Mouse (Mus musculus) intestine, embryonic 16.5 days (tissue): ENCODE data around the gene Atrn. TPM values are rescaled to one million over a fixed set of nuclear protein-coding genes. Genes with fewer than 3 reads are reported as not detected.

Experiments used
- ATAC-seq: fragments of 200-750 bp; cut with Nextera tagmentation; 2 replicates; pipeline ENCODE4 v1.8.0; 2017; ENCODE audit warnings: moderate TSS enrichment, moderate library complexity
- H3K27ac ChIP-seq: fragments of 300-500 bp; sonication (generic); 2 replicates; pipeline ENCODE4 v1.5.1; 2014; ENCODE audit warnings: mild to moderate bottlenecking, low read length
- H3K27me3 ChIP-seq: fragments of 300-500 bp; sonication (generic); replicated peaks from 2 replicates; pipeline ENCODE4 v1.6.1; 2014; ENCODE audit warnings: low read length, control low read depth, mixed read lengths; ENCODE audit not compliant: control insufficient read depth, insufficient read depth
- H3K36me3 ChIP-seq: fragments of 300-500 bp; sonication (generic); 2 replicates; pipeline ENCODE4 v1.6.1; 2014; ENCODE audit warnings: low read length, control low read depth; ENCODE audit not compliant: control insufficient read depth, insufficient read depth
- H3K4me1 ChIP-seq: fragments of 300-500 bp; sonication (generic); 2 replicates; pipeline ENCODE4 v1.6.1; 2014; ENCODE audit warnings: low read length, control low read depth, mixed read lengths; ENCODE audit not compliant: control insufficient read depth, insufficient read depth
- H3K4me2 ChIP-seq: fragments of 300-500 bp; sonication (generic); 2 replicates; pipeline ENCODE4 v1.6.1; 2014; ENCODE audit warnings: low read depth, low read length, control low read depth
- H3K4me3 ChIP-seq: fragments of 300-500 bp; sonication (generic); 2 replicates; pipeline ENCODE4 v1.5.1; 2014; ENCODE audit warnings: mild to moderate bottlenecking, low read length
- H3K9ac ChIP-seq: fragments of 300-500 bp; sonication (generic); 2 replicates; pipeline ENCODE4 v1.6.1; 2014; ENCODE audit warnings: low read depth, low read length
- H3K9me3 ChIP-seq: fragments of 300-500 bp; sonication (generic); 2 replicates; pipeline ENCODE4 v1.6.1; 2016; ENCODE audit warnings: low read length, control low read depth; ENCODE audit not compliant: control insufficient read depth
- WGBS: fragments of 180-500 bp; shearing (Covaris S2); extraction: QIAGEN DNeasy Blood & Tissue Kit; methylation state at CpG from one replicate; pipeline ENCODE4 v1.1.7; 2014; 5-methylcytosine and 5-hydroxymethylcytosine counted together
- polyA plus RNA-seq: library from polyadenylated mRNA; unstranded; fragments of >200 nt; fragmentation: Nextera tagmentation; extraction: Ambion mirVana; gene quantifications from 2 replicates; pipeline ENCODE4 v1.2.1, GENCODE M21; 2015

Atrn gene
- 3.1 and 3.3 TPM in 2 replicates for polyA plus RNA-seq

- 3% methylated on average over 50 of the region's 50 CpGs for WGBS
- Histone ChIP-seq H3K27me3 (no peaks in the 10 kb centered on the region), H3K4me2 (peak within 1 kb of the TSS; percentile 80), H3K4me3 (peak within 1 kb of the TSS; percentile 98), H3K36me3 (no peaks in the 10 kb centered on the region), H3K9ac (peak within 1 kb of the TSS; percentile 88), H3K27ac (peak within 1 kb of the TSS; percentile 66), H3K4me1 (peaks cover 9% of the 10 kb centered on the region), H3K9me3 (no peaks in the 10 kb centered on the region)
- peak; percentile 99 for ATAC-seq
Measured at GRCm38 (mm10) chr2:130905751-130906583, at the start of gene Atrn, which contains the start of gene 4930402H24Rik. Atrn (plus strand) TSS chr2:130906495. 4930402H24Rik (minus strand) TSS chr2:130906406.

GRCm38 (mm10) chr2:130862091-130862490 lies 44.2 kb upstream of the Atrn start:
- 0 out of 2 replicates have a peak, but pooled peaks cover 4% of the 10 kb centered on the region for H3K4me1 ChIP-seq
- no peak overlapping the region for H3K27ac ChIP-seq
- no peak overlapping the region for H3K4me2 ChIP-seq
- no peak overlapping the region for H3K9ac ChIP-seq
- H3K9me3 ChIP-seq, result no peaks in the 10 kb centered on the region
- H3K36me3 ChIP-seq, result no peaks in the 10 kb centered on the region
- H3K27me3 ChIP-seq, result no peaks in the 10 kb centered on the region
- WGBS, result 80% methylated on average over 3 of the region's 3 CpGs
- ATAC-seq, result no peak
- H3K4me3 ChIP-seq, result no peak overlapping the region

- Histone ChIP-seq H3K9ac (no peak overlapping the region), H3K4me2 (no peak overlapping the region), H3K4me3 (no peak overlapping the region), H3K27me3 (no peaks in the 10 kb centered on the region), H3K9me3 (no peaks in the 10 kb centered on the region), H3K36me3 (no peaks in the 10 kb centered on the region), H3K27ac (no peak overlapping the region), H3K4me1 (0 out of 2 replicates have a peak, but pooled peaks cover 4% of the 10 kb centered on the region)
- WGBS, result 75% methylated on average over 5 of the region's 5 CpGs
- ATAC-seq, result no peak
Measured at GRCm38 (mm10) chr2:130870916-130871315, 35.4 kb upstream of the Atrn start.

GRCm38 (mm10) chr2:130877376-130877775 lies 28.9 kb upstream of the Atrn start:
- no peak for ATAC-seq
- Histone ChIP-seq H3K27ac (no peak overlapping the region), H3K4me2 (no peak overlapping the region), H3K27me3 (no peaks in the 10 kb centered on the region), H3K9ac (no peak overlapping the region), H3K9me3 (no peaks in the 10 kb centered on the region), H3K36me3 (no peaks in the 10 kb centered on the region), H3K4me3 (no peak overlapping the region), H3K4me1 (no peaks in the 10 kb centered on the region)
- 69% methylated on average over 3 of the region's 3 CpGs for whole genome bisulfite sequencing

- no peaks in the 10 kb centered on the region for H3K4me1 ChIP-seq
- H3K4me2 ChIP-seq, result no peak overlapping the region
- no peak for ATAC-seq
- H3K27ac ChIP-seq, result no peak overlapping the region
- no peak overlapping the region for H3K9ac ChIP-seq
- no peaks in the 10 kb centered on the region for H3K27me3 ChIP-seq
- no peaks in the 10 kb centered on the region for H3K9me3 ChIP-seq
- H3K36me3 ChIP-seq, result no peaks in the 10 kb centered on the region
- no peak overlapping the region for H3K4me3 ChIP-seq
Measured at GRCm38 (mm10) chr2:130886983-130887382, 19.3 kb upstream of the Atrn start.

- Histone ChIP-seq H3K27ac (no peak overlapping the region), H3K9me3 (no peaks in the 10 kb centered on the region), H3K27me3 (no peaks in the 10 kb centered on the region), H3K4me1 (no peaks in the 10 kb centered on the region), H3K9ac (no peak overlapping the region), H3K4me3 (no peak overlapping the region), H3K4me2 (no peak overlapping the region), H3K36me3 (no peaks in the 10 kb centered on the region)
- 74% methylated on average over 1 of the region's 1 CpGs for WGBS
- no peak for ATAC-seq
Measured at GRCm38 (mm10) chr2:130887456-130887855, 18.8 kb upstream of the Atrn start.

GRCm38 (mm10) chr2:130896944-130897343 lies 9.4 kb upstream of the Atrn start:
- 80% methylated on average over 2 of the region's 2 CpGs for WGBS
- H3K4me1 ChIP-seq, result peaks cover 14% of the 10 kb centered on the region
- H3K9ac ChIP-seq, result no peak overlapping the region
- no peak for ATAC-seq
- no peaks in the 10 kb centered on the region for H3K36me3 ChIP-seq
- H3K27ac ChIP-seq, result no peak overlapping the region
- no peaks in the 10 kb centered on the region for H3K27me3 ChIP-seq
- no peak overlapping the region for H3K4me3 ChIP-seq
- H3K9me3 ChIP-seq, result no peaks in the 10 kb centered on the region
- no peak overlapping the region for H3K4me2 ChIP-seq

- H3K27ac ChIP-seq, result peak overlapping the region; percentile 85
- H3K9me3 ChIP-seq, result no peaks in the 10 kb centered on the region
- peak; percentile 89 for ATAC-seq
- WGBS, result 66% methylated on average over 2 of the region's 2 CpGs
- no peaks in the 10 kb centered on the region for H3K36me3 ChIP-seq
- no peak overlapping the region for H3K4me3 ChIP-seq
- no peaks in the 10 kb centered on the region for H3K27me3 ChIP-seq
- H3K4me1 ChIP-seq, result peaks cover 14% of the 10 kb centered on the region
- H3K4me2 ChIP-seq, result 0 out of 2 replicates have a peak overlapping the region, but pooled peaks have one; percentile 3
- H3K9ac ChIP-seq, result 0 out of 2 replicates have a peak overlapping the region, but pooled peaks have one; percentile 30
Measured at GRCm38 (mm10) chr2:130897856-130898255, 8.4 kb upstream of the Atrn start.

GRCm38 (mm10) chr2:130898783-130899182 lies 7.5 kb upstream of the Atrn start:
- no peaks in the 10 kb centered on the region for H3K9me3 ChIP-seq
- no peak overlapping the region for H3K9ac ChIP-seq
- no peak overlapping the region for H3K4me2 ChIP-seq
- no peaks in the 10 kb centered on the region for H3K36me3 ChIP-seq
- 62% methylated on average over 2 of the region's 2 CpGs for WGBS
- peak; percentile 87 for ATAC-seq
- H3K27me3 ChIP-seq, result no peaks in the 10 kb centered on the region
- H3K4me1 ChIP-seq, result peaks cover 14% of the 10 kb centered on the region
- peak overlapping the region; percentile 85; the same call in 1 of the 2 replicates for H3K27ac ChIP-seq
- no peak overlapping the region for H3K4me3 ChIP-seq
